Mouse (Mus musculus) heart, adult 18-20 months (tissue): ENCODE results near the gene Spata31d1b. TPM values are rescaled to one million over a fixed set of nuclear protein-coding genes. Genes with fewer than 3 reads are reported as not detected.
"Not testable (repeated sequence)": the region's sequence is repeated elsewhere in the genome, so short reads cannot be mapped to it uniquely, and the experiment has no call there.

Experiments
- DNase-seq, 2 experiments: peaks; one replicate each; pipeline ENCODE4 v3.0.0; 2021 to 2022; ENCODE audit warnings: mixed read lengths in 1 of 2
- long read RNA-seq, 2 experiments: library from polyadenylated mRNA; stranded (forward); transcript quantifications; one replicate each; pipeline ENCODE4 v2.0.0; 2021
- total RNA-seq, 2 experiments: library from RNA; stranded (reverse); gene quantifications; 2 replicates each; pipeline ENCODE4 v1.2.3; 2021

Spata31d1b gene
- under 1 TPM in 1 of 2 experiments, not detected in 1; 0.05 TPM for total RNA-seq
- long read RNA-seq, experiment 1, result 0 reads
- long read RNA-seq, experiment 2, result 0 reads

DNA sequence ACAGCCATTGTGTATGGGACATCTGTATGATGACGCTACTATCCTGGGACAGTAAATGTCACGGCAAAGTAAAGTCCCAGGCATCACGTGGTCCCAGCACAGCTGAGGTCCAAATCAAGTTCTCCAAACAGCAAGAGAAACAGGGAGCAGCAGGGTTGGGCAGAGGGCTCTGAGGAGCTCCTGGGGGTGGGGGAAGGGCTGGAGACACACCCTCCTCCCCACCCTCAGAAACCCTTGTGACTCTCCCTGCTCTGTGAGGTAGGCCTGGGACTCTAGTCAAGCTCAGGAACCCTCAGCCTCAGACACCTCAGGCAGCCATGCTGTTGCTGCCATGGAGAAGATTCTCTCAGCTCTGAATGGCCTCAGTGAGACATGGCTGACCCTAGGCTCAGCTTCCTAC is at the start of gene Spata31d1b:
Gene Spata31d1b (plus strand): TSS at position 301 of the 400 bp plus-strand sequence.
- not testable (repeated sequence) for DNase-seq

DNA sequence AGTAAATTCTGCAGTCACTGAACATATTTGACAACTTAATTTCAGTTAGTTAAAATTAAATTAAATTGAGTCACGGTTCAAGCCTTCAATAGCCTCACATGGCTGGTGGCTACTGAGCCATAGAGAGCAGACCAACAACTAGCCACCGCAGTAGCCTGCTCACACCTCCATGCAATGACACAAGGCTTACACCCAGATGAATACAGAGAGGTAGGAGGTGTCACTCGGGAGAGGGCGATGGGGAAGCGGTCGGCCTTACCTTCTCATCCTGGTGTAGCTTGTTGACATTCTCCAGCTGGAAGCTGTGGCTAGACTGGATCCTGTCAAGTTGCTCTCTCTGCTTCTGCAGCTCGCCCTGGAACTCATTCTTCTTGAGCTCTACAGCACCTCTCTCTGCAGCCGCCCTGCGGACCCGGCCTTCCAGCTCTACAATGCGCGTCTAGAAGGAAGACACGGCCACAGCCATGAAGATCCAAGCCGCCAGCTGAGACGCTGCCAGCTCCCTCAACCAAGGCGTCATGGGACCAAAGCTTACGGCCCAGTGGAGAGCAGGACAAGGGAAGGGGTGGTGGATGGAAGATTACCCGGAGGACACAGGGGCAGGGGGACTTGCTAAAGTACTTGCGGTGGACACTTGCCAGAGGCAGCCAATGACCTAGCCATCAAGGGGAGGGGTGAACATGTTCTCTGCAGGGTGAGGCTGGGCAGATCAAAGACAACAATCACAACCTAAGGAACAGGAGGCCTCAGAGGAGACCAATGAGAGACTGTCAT is 48.0 kb upstream of the Spata31d1b start:
- no peak for DNase-seq

DNA sequence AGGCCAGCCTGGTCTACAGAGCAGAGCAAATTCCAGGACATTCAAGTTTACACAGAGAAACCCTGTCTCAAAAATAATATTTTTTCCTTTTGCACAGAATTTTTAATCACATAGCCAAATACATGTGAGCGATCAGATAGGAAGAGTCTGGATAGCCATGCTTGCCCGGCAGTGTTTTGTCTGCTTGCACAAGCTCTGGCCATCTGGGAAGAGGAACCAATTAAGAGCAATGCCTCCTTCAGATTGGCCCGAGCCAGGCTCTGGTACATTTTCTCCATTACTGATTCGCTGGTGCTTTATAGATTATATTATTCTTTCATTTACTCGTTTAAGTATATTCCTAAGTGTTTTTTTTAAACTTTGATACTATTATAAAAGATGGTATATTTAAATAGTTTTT is 44.3 kb upstream of the Spata31d1b start:
- DNase-seq, result no peak

DNA sequence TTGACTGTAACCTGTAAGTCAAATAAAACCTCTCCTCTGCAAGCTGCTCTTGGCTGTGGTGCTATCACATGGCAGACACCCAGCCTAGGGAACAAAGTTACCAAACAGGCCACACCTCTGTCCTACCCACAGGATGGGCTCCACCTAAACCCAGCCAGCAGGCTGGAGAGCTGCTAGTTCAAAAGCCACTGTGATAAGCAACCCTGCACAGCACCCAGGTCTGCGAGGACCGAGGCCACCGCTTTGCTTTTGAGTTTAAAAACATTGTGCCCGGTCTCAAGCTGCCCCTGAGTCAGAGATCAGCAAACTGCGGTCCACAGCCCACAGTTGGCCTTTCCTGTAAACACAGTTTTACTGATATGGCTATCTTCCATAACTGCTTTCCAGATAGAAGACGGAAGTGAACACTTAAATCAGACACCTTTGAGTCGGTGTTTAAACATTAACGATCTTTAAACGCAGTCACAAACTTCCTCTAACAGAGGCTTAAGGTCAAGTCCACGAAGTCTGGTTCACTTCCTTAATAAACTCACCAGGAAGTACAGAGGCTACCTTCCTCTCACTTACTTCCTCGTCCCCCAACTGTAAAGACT is 43.5 kb upstream of the Spata31d1b start:
- DNase-seq, result peak; percentile 60 to 84

DNA sequence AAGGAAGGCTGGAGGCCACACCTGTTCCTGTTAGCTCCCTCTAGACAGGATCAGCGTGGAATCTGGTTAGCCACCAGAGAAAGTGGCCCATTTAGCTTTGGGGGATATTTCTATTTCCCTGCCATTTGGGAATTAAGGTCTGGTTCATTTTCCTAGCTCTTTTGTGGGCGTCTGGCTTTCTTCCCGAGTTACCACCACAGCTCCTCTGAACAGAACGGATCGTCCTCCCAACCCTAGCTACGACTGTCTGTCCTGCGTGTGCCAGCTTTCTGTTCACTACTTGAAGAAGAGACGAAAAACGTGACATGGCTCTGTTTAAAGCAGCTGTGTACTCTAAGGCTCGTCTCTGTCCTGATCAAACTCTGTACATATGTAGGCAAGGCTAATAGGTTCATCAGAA is 42.1 kb upstream of the Spata31d1b start:
- DNase-seq, result no peak

DNA sequence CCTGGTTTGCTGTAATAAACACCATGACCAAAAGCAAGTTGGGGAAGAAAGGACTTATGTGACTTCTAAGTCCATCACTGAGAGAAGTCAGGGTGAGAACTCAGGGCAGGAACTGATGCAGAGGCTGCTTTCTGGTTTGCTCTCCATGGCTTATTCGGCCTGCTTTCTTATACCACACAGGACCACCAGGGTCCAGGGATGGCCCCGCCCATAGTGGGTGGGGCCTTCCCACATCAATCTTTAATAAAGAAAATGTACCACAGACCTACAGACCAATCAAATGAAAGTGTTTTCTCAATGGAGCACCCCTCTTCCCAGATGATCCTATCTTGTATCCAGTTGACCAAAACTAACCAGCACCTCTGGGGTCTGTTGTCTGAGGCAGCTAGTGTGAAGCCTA is 40.6 kb upstream of the Spata31d1b start:
- no peak for DNase-seq

DNA sequence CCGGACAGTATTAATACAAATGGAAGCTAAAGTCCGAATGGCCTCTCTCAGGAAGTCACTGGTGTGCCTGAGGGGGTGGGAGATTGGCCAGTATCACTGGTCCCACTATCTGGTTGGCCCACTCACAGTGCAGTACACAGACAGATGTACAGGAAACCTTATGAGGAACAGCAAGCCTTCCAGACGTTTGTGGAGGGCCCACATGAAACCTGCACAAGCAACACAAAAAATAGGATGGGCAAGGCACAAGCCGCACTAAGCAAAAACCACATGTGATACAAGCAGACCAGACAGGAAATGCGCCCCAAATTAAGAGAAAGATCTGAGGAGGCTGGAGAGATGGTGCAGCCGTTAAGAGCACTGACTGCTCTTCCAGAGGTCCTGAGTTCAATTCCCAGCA is 39.8 kb upstream of the Spata31d1b start:
- DNase-seq, result no peak

DNA sequence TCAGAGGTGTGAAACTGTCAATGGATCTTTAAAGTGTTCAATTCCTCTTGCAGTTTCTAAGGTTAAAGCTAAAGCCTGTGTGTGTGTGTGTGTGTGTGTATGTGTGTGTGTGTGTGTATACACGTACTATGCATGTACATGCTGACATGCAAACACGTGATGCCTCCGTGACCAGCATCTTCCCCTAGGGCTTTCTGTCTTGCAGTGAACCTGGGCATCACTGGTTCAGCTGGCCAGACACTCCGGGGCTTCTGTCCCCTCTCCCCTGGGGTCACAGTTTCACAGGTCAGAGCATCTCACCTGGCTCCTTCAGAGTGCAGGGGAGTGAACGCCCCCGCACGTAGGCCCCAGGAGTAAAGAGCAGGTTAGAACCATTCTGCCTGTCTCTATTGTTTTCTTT is 38.5 kb upstream of the Spata31d1b start:
- no peak for DNase-seq

DNA sequence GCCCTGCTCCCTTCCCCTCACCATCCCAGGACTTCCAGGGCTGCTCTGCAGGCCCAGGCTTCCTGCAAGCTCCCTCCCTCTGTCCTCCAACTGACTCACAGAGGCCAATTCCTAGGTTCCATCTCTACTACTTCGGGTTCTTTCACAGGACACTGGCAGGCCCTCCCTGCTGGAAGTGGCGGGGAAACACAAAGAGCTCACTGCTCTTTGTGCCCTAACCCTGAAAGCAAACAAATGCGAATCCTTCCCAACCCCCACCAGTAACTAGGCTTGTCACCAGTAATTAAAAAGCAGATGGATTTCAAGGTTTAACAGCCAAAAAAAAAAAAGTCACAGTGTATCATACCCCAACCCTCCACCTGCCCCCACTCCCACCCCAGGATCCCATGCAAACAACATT is 37.9 kb upstream of the Spata31d1b start:
- DNase-seq, result no peak

DNA sequence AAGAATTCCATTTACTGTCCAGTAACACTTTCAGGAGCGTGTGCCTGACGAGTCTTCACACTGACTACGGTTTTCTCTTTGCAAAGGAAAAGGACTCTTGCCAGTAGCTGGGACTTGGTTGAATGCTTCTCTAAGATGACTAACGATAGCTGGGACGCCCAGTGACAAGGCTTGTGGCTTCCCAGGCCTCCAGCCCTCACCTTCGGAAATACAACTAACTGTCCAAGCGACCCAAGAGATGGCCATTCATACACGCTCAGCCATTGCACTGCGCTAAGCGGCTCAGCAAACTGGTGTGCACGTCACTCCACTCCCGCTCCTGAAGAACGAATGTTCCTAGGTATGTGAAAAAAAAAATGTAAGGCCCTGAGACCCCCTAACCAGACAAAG is 37.3 kb upstream of the Spata31d1b start:
- peak in 1 of 2 experiments; percentile 35 for DNase-seq

DNA sequence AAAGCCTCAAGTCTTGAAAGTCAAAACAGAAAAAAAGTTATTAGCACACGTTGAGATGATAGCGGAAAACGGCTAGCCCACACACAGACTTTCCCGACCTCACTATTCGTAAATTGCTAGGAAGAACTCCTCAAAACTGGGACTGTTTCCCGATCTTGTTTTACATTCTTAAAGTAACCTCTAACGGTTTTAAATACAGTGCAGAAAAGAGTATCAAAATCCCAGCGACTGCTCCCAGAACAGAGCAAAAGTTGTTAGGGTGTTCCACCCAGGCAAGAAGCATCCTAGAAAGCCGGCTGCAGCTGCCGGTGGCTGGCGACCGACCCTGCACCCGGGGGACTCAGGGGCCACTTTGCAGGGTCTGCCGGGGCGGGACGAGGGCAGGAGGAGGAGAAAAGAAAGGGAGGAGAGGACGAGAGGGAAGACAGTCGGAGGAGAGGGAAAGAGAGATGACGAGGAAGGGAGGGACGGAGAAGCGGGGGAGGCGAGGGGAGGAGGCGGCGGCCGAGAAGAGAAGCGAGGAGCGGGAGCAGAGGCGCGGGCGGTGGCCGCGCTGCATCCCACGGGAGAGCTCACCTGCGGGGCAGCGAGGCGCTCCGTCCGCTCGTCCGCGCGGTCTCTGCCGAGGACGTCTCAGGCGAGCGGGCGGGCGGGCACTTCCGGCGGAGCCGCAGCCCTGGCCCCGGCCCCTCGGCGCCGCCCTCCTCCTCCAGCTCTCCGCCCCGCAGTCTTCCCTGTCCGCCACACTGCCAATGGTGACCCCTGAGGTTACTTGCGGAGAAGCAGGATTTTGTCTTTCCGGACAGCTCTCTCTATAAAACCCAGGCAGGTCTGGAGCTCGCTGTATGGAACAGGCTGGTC is 36.7 kb upstream of the Spata31d1b start, which contains the start of gene Golm1:
Gene Golm1 (minus strand): TSS at position 661 of the 861 bp plus-strand sequence.
- peak; percentile 72 to 73 for DNase-seq

DNA sequence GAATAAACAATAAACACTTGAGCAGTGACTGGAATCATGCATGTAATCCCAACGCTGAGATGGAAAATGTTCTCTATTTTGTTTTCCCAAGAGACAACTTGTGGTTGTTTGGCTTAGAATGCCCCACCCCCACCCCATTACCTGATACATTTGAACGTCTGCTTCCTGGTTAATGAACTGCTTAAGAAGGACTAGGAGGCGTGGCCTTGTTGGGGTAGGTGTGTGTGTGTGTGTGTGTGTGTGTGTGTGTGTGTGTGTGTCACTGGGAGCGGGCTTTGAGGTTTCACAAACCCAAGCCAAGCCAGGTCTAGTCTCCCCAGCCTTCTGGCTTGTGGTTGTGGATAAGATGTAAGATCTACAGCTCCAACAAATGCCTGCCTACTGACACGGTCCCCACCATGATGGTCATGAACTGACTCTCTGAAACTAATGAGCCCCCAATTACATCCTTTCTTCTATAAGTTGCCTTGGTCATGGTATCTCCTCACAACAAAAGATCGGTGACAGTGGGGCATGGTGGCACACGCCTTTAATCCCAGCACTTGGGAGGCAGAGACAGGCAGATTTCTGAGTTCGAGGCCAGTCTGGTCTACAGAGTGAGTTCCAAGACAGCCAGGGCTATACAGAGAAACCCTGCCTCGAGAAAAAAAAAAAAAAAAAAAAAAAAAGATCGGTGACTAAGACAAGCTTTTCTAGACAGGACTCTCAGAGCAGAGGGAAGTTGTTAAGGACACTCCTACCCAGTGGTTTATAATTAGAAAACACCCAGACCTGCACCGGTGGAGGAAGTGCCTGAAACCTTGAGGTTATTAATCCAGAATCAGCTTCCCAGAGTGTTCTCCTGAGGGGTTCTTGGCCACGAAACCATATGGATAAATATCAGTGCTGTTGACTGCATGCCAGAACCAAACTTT is 35.5 kb upstream of the Spata31d1b start:
- no peak for DNase-seq

DNA sequence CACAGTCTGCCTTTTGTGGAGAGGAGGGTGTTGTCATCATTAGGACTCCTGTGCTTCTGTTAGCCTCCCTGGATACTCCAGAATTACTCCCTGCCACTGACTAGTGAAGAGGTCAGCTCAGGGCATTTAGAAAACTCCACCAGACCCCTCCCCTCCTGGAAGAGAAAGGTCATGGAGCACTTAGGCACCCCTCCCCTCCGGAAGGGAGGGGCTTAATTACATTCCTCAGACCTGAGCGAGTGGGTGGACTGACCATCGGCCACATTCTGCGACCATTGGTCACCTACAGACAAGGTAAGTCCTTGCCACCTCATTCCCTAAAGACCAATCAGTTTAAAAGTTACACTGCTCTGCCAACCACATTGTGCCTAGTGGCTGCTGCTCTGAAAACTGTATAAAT is 32.8 kb upstream of the Spata31d1b start:
- DNase-seq, result no peak

DNA sequence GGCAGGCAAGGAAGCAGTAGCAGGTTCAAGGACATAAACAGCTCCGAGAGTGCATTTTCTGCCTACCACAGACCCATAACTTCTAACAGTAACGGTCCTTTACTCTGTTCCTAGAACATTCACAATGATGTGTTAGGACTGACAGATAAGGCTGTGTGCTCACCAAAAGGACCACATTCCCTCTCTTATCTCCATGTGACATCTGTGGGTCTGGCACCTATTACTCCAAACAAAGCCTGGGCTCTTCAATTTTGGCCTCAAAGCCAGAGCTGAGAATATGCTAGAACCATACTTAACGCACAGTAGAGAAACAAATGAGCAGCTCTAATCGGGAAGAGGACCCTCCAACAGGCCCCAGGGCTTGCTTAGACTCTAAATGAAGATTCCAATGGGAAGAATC is 32.2 kb upstream of the Spata31d1b start:
- no peak for DNase-seq

DNA sequence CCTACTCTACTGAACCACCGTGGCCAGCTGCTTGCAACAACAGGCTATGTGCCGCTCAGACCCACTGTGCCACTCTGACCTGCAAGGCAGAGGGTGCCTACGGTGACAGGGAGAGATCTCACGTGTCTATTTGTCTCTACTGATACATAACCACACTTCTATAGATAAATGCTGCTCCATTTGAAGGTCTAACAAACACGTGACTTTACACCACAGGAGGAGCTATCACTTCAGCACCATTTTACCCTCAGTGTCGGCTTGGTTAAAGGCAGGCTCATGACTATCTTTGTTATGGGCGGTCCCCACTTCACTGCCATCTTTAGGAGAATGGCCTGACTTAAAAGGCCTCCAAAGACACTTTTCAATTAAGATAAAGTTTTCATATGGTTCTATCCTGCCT is 29.5 kb upstream of the Spata31d1b start:
- no peak for DNase-seq

DNA sequence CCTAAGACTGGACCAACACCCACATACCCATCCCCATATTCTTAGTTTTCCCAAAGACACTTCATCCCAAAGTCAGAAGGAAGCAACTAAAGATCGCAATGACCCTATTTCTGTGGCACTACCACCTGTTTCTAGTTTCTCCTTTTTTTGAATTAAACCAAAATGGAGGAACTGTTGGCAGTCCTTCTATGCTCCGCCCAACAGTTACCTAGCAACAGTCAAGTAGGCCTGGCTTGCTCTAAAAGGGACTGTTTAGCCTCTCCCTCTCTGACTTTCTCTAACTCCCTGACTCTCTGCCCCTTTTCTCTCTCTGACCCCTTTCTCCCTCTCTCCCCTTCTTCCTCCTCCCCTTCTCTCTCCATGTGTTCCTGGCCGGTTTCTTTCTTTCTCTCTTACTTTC is 26.8 kb upstream of the Spata31d1b start:
- no peak for DNase-seq

DNA sequence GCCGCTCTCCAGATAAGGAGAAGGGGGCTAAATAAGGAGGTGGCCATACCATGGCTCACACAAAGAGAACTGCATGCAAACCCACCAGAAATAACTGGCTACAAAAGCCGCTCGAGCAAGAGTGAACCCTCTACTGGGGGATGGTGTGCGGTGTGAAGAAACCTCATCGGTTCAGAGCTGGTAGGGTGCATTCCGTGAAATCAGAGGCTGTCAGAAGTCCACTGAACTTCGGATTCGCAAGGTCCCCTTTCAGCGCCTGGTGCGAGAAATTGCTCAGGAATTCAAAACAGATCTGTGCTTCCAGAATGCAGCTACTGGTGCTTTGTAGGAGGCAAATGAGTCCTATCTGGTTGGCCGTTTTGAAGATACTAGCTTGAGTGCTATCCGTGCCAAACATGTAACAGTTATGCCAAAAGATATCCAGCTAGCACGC is 23.7 kb upstream of the Spata31d1b start:
- peak; percentile 25 to 64 for DNase-seq

DNA sequence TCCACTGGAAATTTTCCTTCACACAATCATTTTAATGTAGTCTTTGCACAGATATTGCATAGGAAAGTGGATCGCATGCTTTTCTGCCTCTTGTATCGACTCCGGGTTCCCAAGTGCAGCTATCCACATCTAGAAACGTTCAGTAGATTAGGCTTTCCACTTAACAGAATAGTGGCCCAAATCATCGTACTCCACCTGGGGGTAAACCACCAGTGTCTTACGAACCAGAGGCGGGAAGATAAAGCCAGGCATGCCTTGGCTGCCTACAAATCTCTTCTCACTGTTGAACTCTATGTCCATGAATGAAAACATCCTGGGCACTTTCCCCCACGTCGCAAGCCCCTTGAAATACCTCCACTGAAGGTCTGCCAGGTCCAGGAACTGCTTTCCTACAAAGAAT is 22.8 kb upstream of the Spata31d1b start:
- DNase-seq, result no peak

DNA sequence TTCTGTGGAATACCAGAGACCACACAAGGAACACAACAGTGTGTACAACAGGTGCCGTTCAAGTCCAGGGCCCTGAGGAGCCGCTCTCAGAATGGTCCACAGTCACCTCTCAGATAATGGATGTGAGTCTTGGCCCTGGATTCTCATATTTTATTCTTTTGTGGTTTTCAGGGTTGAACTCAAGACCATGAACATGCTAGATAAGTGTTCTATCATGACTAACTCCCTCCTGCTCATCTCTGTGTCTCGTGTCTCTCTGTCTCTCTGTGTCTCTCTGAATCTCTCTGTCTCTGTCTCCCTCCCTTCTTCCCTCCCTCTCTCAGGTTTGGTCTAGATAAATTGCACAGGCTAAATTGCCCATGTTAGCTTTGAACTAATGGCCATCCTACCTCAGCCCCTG is 22.2 kb upstream of the Spata31d1b start:
- DNase-seq, result no peak

DNA sequence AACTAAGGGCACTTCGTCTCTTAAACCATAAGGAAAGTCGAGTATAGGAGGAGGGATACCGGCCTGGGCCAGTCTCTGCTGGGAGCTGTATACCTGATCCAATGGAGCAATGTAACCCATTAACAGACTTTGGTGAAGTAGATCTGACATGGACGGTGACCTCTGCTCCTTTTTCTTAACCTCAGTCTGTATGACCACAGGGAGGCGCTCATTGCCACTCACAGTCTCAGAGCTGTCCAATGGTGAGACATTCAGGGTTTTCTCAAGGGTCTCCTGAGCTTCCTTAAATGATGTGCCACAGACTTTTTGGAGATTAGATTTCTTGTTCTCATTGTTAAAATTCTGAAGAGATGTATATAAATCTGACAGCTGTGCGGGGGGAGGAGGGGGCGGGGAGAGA is 21.5 kb upstream of the Spata31d1b start:
- DNase-seq, result no peak

DNA sequence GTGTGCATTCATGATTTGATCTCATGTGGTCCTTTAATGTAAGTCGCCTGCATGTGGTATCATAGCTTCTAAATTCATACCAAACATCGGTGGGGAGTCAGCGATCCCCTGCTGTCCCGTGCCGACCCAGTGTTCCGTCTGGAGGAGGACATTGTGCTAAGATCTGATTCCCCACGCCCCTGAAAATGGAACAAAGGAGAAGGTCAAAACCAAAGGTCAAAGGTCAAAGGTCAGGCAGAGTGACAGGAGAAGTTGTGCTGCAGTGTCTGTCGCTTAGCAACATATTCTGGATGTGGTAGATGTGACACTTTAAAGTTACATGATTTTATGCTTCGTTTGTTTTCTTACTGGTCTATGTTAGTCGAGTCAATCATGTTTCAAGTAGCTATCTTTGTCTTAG is 20.6 kb upstream of the Spata31d1b start:
- DNase-seq, result no peak

DNA sequence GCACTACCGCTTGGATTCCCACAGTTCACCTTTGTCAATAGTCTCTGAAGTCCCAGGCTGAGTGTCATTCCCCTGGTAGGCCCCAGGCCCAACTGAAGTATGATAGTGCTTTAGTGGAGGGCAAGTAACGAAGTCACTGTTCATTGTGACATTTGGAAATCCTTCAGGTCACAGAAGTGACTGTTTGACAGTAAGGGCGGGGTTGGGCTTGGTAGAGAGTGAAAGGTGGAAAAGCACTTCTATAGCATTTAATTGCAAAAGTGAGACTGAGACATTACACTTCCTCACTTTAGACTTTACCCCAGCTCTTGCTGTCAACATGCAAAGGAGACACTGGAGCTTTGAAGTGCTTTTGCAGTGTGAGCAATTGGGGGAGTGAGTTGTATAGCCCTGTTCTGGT is 18.1 kb upstream of the Spata31d1b start, which contains the start of gene 4921517D22Rik:
Gene 4921517D22Rik (minus strand): TSS at position 101 of the 400 bp plus-strand sequence.
- DNase-seq, result no peak
